Mouse (Mus musculus): ENCODE measurements around the gene Onecut3.

- no peak for TF ChIP-seq CTCF (IDR thresholded peaks at IDR 0.05; ENCODE audit: low read depth)
- TF ChIP-seq EP300 (IDR thresholded peaks at IDR 0.05; ENCODE audit: low read depth), result no peak
Measured at GRCm38 (mm10) chr10:80553997-80554396, 59.4 kb downstream of the Onecut3 start.
